Mouse (Mus musculus) brain, embryonic 18.5 days (tissue): ENCODE results near the gene Cit.

ENCODE experiments used
- DNase-seq: peaks from one replicate; pipeline ENCODE4 v3.0.0-alpha.2; 2012; ENCODE audit warnings: low read depth, low spot score

The Cit gene

DNA sequence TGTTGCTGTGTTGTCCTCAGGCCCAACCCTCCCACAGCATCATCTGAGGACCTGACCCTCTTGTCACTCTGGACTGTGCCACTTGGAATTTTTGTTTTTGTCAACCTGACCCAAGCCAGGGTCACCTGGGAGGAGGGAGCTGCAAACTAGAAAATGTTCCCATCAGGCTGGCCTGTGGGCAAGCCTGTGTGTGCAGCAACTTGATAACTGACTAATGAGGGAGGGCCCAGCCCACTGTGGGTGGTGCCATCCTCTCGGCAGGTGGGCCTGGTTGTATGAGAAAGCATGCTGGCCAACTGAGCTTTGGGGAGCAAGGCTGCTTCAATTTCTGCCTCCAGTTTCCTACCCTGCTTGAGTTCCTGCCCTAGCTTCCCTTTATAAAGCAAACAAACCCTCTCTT lies 113.3 kb downstream of the Cit start:
- no peak for DNase-seq

GRCm38 (mm10) chr5:115958814-115959213 lies 113.7 kb downstream of the Cit start:
- no peak for DNase-seq

DNA sequence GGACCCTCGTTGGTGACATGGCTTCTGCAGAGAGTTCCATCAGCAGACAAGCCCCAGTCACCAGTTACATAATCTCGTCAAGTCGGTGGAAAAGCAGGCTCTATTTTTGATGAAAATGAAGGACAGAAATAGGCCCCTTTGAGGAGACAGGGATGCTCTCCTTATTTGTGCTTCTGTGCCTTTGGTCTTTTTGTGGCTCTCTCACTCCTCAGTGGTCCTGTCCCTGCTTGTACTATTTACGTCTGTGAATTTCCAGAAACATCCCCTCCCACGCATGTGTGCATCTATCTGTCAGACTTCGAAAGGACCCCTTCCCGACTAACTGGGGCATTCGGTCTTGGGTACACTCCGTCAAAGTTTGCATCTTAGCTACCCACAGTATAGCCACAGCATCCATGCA lies 116.7 kb downstream of the Cit start:
- no peak for DNase-seq

- no peak for DNase-seq
These were observed 126.2 kb downstream of the Cit start for GRCm38 (mm10) chr5:115971236-115971635.

GRCm38 (mm10) chr5:115975672-115976071 lies 130.6 kb downstream of the Cit start:
- DNase-seq, result no peak

- DNase-seq, result no peak
These were observed 131.4 kb downstream of the Cit start for GRCm38 (mm10) chr5:115976446-115976845.

GRCm38 (mm10) chr5:115977266-115977665 lies 132.2 kb downstream of the Cit start:
- no peak for DNase-seq

- no peak for DNase-seq
These were observed 132.7 kb downstream of the Cit start for GRCm38 (mm10) chr5:115977757-115978156.

- no peak for DNase-seq
These were observed 133.2 kb downstream of the Cit start for GRCm38 (mm10) chr5:115978255-115978654.

- no peak for DNase-seq
These were observed 134.1 kb downstream of the Cit start for GRCm38 (mm10) chr5:115979134-115979696.

GRCm38 (mm10) chr5:115980537-115980936 lies 135.5 kb downstream of the Cit start:
- DNase-seq, result no peak

GRCm38 (mm10) chr5:115982671-115983373 lies 137.7 kb downstream of the Cit start:
- no peak for DNase-seq

- DNase-seq, result no peak
These were observed 139.3 kb downstream of the Cit start for GRCm38 (mm10) chr5:115984392-115984791.

- DNase-seq, result no peak
These were observed 140.0 kb downstream of the Cit start for GRCm38 (mm10) chr5:115985101-115985500.

- no peak for DNase-seq
These were observed 142.2 kb downstream of the Cit start for GRCm38 (mm10) chr5:115987284-115987683.

- no peak for DNase-seq
These were observed 146.6 kb downstream of the Cit start for GRCm38 (mm10) chr5:115991717-115992116.

- DNase-seq, result no peak
These were observed 149.0 kb downstream of the Cit start for GRCm38 (mm10) chr5:115994101-115994500.

DNA sequence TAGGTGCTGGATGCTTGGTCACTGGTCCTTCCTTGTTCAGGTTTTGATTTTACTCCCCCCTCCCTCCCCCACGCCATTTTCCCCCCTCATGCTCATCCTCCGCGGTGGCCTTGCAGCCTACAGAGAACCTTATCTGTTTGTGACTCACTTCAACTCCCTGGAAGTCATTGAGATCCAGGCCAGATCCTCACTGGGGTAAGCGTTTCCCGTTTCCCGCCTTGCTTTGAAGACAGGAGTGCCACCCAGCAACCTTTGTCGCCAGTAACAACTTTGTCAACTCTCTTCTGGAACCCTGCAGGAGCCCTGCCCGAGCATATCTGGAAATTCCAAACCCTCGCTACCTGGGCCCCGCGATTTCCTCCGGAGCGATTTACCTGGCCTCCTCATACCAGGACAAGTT lies 152.3 kb downstream of the Cit start:
- no peak for DNase-seq

- DNase-seq, result no peak
These were observed 158.1 kb downstream of the Cit start for GRCm38 (mm10) chr5:116003154-116003553.

DNA sequence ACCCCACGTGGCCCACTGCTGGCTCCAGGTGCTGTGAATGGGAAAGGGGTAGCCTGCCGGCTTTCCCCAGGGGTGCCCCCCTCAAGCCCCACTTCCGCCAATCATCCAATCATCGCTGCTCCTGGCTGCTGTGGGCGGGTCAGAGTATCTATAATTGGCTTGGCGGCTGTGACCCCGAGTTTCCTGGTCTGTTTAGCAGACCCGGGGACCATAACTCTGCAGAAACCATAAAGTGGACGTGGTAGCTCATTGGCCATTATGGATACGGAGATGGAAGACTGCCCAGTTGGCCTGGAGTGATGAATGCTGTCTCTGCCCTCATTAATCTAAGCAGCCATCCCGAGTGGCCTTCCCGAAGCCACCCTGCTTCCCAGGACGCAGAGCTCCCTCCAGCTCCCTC lies 158.7 kb downstream of the Cit start:
- no peak for DNase-seq

GRCm38 (mm10) chr5:116004271-116004670 lies 159.2 kb downstream of the Cit start:
- DNase-seq, result no peak

GRCm38 (mm10) chr5:116006324-116007099 lies 161.4 kb downstream of the Cit start:
- no peak for DNase-seq

DNA sequence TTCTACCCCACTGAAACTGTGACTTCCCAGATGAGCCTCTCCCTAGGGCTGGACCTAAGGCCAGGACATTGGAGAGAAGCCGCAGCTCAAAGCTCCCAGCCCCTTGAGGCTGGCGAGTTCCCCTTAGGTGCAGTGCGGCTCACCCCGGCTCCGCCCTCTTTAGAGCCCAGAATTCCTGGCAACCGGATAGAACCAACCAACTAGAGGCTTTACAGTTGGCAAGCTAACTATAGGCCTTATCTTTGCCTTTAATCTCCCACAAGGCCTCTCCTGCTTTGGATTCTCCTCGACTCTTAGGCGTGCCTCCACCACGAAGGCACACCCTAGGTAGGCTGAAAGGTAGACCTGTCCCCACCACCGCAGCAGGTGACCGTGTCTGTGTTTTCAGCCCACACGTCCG lies 162.6 kb downstream of the Cit start:
- no peak for DNase-seq
